Mouse (Mus musculus) CD4-positive, CD25-positive, alpha-beta regulatory T cell, adult 4 months (primary cell): ENCODE measurements around the gene Slc25a36. TPM values are rescaled to one million over a fixed set of nuclear protein-coding genes. Genes with fewer than 3 reads are reported as not detected.
A peak's percentile ranks its signal among the peaks of the same experiment; 100 is the strongest.

ENCODE experiments used
- ATAC-seq: one replicate; pipeline ENCODE4 v1.8.0; 2017
- polyA plus RNA-seq, 2 experiments: library from polyadenylated mRNA; unstranded; fragments of 100-300 nt; shearing (Covaris generic); gene quantifications; one replicate each; pipeline ENCODE4 v1.2.1; 2017

The Slc25a36 gene
- polyA plus RNA-seq, 2 experiments from 2014 or later = 67.5 to 77.7 TPM

DNA sequence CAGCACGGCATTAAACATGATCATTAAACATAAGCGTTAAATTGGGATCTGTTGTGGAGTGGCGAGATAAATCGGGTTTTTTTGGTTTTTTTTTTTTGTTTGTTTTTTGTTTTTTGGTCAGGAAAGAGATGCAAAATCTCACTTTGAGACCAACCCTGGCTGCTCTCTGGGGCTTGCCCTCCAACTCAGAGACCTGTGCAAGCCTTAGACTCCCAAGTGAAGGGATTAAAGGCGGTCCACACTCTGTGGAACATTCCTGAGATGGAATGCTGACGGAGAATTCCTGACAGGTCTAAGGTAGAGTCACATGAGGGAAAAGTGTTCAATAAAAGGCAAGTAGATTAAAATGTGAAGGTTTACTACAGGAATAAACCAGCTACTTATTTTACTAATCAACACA, 549 bp upstream of the Slc25a36 start:
- no peak for ATAC-seq

GRCm38 (mm10) chr9:97106481-97107160, 4.3 kb downstream of the Slc25a36 start:
- no peak for ATAC-seq

DNA sequence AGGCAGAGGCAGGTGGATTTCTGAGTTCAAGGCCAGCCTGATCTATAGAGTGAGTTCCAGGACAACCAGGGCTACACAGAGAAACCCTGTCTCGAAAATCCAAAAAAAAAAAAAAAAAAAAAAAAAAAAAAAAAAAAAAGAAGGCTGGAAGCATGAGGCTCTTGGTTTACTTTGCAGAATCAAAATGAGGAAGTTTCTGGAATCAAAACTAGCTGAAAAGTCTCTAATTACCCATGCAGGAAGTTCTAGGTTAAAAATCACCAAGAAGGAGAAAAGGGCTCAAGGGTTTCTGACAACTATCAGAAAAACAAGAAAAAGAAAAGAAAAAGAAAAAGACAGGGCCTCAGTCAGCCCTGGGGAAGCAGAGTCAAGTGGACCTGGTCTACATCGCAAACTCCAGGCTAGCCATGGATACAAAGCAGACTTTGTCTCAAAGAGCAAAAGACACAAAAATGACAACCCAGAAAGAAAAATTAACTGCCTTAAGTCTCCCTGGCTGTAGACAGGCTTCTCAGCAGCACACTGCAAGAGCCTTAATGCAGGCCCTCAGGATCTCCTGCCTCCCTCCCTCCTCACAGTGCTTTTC, 5.5 kb downstream of the Slc25a36 start:
- ATAC-seq = no peak

GRCm38 (mm10) chr9:97103376-97104061, 7.4 kb downstream of the Slc25a36 start:
- ATAC-seq = no peak

DNA sequence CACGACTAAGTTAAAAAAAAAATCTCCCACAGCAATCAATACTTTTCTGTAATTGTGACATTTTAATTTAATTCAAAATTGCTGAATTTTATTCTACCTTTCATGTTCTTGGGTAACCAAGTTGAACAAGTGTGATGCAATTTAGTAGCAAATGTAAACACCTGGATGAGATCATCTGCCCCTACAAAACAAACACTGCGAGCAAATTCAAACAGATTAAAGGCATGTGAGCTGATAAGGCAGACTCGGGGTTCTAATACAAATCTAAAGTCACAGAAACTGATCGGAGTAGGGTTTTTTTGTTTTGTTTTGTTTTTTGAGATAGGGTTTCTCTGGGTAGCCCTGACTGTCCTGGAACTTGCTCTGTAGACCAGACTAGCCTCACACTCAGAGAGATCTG, 12.0 kb downstream of the Slc25a36 start:
- no peak for ATAC-seq

GRCm38 (mm10) chr9:97096180-97096579, 14.8 kb downstream of the Slc25a36 start:
- ATAC-seq = peak; percentile 65

DNA sequence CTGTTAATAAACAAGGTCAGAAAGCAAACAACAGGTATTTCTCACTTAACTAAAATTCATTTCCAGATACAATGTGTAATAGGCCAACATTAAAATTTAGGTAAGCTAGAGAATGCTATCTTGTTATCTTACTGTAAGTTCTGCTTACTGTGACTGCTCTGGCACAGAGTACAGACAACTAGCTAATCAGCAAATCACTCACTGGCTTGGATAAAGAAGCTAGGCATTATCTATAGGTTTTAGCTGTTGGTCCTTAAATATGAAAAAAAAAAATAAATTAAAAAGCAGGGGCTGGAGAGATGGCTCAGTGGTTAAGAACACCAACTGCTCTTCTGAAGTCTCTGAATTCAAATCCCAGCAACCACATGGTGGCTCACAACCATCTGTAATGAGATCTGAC, 23.1 kb downstream of the Slc25a36 start:
- ATAC-seq = no peak

- ATAC-seq = no peak
Observed at GRCm38 (mm10) chr9:97084628-97085027, 26.3 kb downstream of the Slc25a36 start.

DNA sequence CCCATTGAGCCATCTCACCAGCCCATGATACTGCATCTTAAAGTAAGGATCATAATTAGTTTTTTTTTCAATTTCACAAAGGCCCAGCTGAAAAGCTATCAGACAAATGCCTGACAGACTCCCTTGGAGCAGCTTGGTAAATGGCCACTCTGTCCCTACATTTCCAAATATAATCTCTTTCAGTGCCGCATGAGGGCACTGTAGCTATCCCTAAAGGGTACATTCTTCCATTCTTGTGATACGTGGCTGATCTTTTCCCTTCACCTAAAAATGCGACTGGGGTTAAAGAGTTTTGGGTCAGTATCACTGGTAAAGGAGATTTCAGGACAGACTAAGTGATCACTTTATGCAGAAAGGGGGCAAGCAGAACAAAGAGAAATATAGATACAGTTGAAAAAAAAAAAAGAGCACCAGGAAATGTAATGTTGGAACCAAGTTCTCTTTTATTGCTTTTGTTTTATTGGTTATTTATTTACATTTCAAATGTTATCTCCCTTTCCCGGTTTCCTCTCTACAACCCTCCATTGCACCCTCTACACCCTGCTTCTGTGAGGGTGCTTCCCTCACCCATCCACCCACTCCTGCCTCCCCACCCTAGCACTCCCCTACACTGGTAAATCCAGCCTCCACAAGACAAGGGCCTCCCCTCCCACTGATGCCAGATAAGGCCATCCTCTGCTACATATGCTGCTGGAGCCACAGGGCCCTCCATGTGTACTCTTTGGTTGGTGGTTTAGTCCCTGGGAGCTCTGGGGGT, 29.7 kb downstream of the Slc25a36 start:
- ATAC-seq = no peak

GRCm38 (mm10) chr9:97069911-97070310, 41.0 kb downstream of the Slc25a36 start:
- ATAC-seq = no peak

GRCm38 (mm10) chr9:97069466-97069865, 41.5 kb downstream of the Slc25a36 start:
- ATAC-seq = no peak

- ATAC-seq = peak; percentile 89
Observed at GRCm38 (mm10) chr9:97068201-97069095, 42.5 kb downstream of the Slc25a36 start.

DNA sequence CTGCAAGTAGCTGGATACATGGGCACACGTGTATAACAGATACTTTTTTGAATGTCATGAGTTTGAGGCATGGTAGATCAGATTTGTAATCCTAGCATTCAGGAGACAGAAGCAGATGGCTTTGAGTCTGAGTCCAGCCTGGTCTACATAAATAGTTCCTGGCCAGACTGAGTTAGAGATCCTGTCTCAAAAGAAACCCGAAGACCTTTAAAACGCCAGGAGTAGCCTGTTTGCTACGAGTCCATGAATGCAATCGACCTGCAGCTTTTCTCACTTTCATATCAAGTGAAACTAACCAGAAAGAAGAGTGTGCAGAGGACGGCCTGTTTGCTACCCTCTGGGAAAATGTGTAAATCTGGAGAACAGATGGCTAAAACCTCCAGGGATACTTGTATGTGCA, 43.2 kb downstream of the Slc25a36 start:
- no peak for ATAC-seq

- no peak for ATAC-seq
Observed at GRCm38 (mm10) chr9:97065885-97066284, 45.1 kb downstream of the Slc25a36 start.

GRCm38 (mm10) chr9:97065216-97065615, 45.7 kb downstream of the Slc25a36 start:
- ATAC-seq = no peak

- no peak for ATAC-seq
Observed at GRCm38 (mm10) chr9:97064161-97064560, 46.8 kb downstream of the Slc25a36 start.

GRCm38 (mm10) chr9:97061696-97062095, 49.3 kb downstream of the Slc25a36 start:
- no peak for ATAC-seq

GRCm38 (mm10) chr9:97056541-97057338, 54.2 kb downstream of the Slc25a36 start:
- ATAC-seq = no peak

DNA sequence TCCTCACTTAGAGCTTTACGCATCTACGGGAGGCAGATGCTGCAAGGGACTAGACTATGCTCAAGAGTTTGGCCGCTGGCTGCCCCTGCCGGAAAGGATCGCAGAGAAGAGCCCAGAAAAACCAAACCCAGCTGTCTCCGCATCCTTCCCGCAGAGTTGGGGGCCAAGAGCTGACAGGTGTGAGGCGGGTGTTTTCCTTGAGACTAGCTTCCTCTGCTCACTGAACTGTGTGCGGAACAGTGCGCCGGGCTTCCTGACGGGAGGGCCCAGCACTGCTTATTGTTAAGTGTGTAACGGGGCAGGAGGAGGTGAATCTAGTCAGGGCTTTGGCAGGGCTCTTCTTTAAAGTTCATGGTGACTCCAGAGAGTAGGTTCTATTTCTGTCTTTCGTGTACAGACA, 55.1 kb downstream of the Slc25a36 start:
- ATAC-seq = no peak

- no peak for ATAC-seq
Observed at GRCm38 (mm10) chr9:97051176-97051575, 59.8 kb downstream of the Slc25a36 start.

DNA sequence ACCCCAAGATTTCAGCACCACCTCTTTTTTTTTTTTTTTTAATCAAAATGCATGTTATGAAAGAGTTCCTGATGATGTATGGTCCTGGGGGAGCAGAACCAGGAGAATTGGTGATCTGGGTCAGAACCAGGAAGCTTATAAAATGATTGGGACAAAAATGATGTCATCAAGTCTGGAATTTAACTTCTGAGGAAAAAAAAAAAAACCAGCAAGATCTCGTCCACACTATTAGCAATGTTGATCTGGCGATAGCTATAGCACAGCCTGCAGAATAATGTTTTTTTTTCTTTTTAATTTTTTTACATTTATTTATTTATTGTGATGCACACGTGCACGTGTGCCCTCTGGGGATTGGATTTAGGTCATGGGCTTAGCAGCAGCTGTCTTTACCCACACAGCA, 64.7 kb downstream of the Slc25a36 start:
- no peak for ATAC-seq
